Mouse (Mus musculus) naive thymus-derived CD4-positive, alpha-beta T cell, adult 2 months (primary cell): ENCODE data around the gene Tsc22d3.
"Not testable (repeated sequence)": the region's sequence is repeated elsewhere in the genome, so short reads cannot be mapped to it uniquely, and the experiment has no call there.

ENCODE experiments used
- DNase-seq: peaks from one replicate; pipeline ENCODE4 v3.0.0-alpha.2; 2011; ENCODE audit warnings: low read depth

The Tsc22d3 gene

GRCm38 (mm10) chrX:140500306-140500705, 100.2 kb downstream of the Tsc22d3 start:
- no peak for DNase-seq

GRCm38 (mm10) chrX:140498431-140498830, 102.0 kb downstream of the Tsc22d3 start:
- DNase-seq: not testable (repeated sequence)

DNA sequence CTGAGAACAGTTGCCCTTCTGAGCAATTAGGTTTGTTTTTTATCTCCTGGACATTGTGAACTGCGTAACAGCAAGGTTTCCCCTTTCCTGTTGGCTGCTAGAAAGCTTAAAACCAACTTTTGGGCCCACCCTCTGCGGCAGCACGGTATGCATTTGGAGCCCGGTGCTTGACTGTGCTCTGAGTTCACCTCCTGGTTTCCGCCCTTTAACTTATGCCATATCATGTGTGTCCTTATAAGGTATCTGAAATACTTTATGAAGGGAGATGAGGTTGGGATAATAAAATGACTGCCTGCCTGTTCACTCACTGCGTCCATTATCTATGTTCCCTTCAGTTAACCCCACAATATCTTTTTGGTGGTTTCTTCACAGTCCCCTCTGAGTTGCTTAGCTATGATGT, 106.3 kb downstream of the Tsc22d3 start:
- DNase-seq: no peak

GRCm38 (mm10) chrX:140493527-140494029, 106.9 kb downstream of the Tsc22d3 start:
- no peak for DNase-seq

- peak; percentile 71 for DNase-seq
These were observed 108.4 kb downstream of the Tsc22d3 start for GRCm38 (mm10) chrX:140491884-140492571.

- no peak for DNase-seq
These were observed 110.3 kb downstream of the Tsc22d3 start for GRCm38 (mm10) chrX:140490203-140490602.
